Mouse (Mus musculus): ENCODE data around the gene Kif23. TPM values are rescaled to one million over a fixed set of nuclear protein-coding genes. Genes with fewer than 3 reads are reported as not detected.

Kif23 gene
- total RNA-seq, 2 experiments from 2014 or later, result 1.9 to 2.0 TPM

DNA sequence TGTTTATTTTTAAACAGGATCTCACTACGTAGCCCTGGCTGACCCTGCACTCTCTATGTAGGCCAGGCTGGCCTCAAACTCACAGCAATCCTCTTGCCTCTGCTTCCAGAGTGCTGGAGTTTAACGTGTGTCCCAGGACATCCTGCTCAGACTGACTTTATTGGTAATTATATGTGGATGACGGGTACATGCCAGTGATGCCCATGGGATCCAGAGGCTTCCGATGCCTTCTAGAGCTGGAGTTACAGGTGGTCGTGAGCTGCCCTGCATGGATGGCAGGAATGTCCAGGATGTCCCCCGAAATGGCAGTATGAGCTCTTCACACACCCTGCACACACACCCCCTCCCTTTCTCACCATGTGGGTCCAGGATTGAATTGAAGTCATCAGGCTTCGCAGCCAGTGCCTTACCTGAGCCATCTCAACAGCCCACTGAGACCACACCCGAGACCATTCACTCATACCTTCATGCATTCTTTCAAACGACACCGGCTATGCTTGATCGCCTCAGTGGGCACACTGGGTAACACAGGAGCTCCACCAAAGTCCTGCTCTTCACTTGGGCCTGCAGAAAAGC lies 37.7 kb downstream of the Kif23 start:
- no peak for DNase-seq (ENCODE audit: low spot score in 2 of 2)
- intact Hi-C loops (cut with DNase I), result no loop called here

DNA sequence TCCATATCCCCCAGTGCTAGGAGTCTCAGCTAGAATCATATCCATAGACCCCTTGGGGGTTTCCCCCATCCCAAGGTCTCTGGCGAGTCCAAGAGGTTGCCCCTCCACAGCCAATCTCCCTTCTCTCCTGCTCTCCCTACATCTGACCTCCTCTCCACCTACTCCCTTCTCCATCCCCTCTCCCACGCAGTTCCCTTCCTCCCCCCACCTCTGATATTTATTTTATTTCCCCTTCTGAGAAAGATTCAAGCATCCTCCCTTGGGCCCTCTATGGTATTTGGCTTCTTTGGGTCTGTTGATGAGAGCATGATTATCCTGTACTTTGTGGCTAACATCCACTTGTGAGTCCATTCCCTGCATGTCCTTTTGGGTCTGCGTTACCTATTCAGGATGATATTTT lies 38.2 kb downstream of the Kif23 start:
- intact Hi-C loops (cut with DNase I), result no loop called here
- DNase-seq (ENCODE audit: low spot score in 2 of 2), result no peak

- no peak for DNase-seq (ENCODE audit: low spot score in 2 of 2)
- intact Hi-C loops (cut with DNase I), result no loop called here
Measured at GRCm38 (mm10) chr9:61907621-61908295, 38.8 kb downstream of the Kif23 start.

DNA sequence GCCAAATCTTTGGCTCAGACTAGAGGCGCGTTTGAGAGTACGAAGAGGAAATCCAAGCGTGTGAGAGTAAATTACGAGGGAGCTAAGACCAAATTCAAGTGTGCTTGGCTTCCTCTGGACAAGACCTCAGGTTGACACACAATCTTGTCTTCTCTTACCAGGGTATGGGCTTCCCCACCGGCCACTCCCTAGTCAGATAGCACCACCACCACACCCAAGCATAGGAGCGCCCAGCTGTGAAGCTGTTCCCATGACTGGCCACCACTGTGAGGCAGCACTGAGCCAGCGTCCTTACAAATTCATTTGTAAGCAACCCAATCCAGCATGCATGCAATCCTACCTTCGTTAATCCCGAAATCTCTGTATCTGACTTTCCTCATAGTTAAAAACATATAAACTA lies 39.7 kb downstream of the Kif23 start:
- peak in 1 of 2 experiments; percentile 40 for DNase-seq (ENCODE audit: low spot score in 2 of 2)
- intact Hi-C loops (cut with DNase I), result no loop called here

- DNase-seq (ENCODE audit: low spot score in 2 of 2), result no peak
- intact Hi-C loops (cut with DNase I), result no loop called here
Measured at GRCm38 (mm10) chr9:61905576-61905975, 41.0 kb downstream of the Kif23 start.

DNA sequence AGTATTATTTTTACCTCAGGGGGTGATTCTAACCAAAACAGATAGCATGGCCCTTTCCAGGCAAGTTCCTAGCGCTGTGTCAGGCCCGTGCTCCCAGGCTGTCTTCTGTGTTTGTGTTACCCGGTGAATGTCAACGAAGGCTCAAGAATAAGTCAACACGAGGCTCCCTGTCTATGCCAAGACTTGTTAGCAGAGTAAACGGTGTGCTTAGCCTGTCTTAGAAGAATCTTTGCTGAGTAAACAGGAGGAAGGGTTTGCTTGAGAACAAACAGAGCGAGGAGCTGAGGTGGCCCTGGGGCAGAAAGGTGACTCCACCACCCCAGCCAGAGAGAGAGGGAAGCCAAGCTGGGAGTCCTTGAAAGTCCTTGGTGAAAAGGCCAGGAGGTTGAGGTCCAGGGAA lies 42.4 kb downstream of the Kif23 start:
- DNase-seq (ENCODE audit: low spot score in 2 of 2), result no peak
- intact Hi-C loops (cut with DNase I), result no loop called here

- DNase-seq (ENCODE audit: low spot score in 2 of 2), result peak; percentile 54 to 73
- intact Hi-C loops (cut with DNase I), result no loop called here
Measured at GRCm38 (mm10) chr9:61902445-61902844, 44.1 kb downstream of the Kif23 start.

- intact Hi-C loops (cut with DNase I), result no loop called here
- no peak for DNase-seq (ENCODE audit: low spot score in 2 of 2)
Measured at GRCm38 (mm10) chr9:61901574-61901973, 45.0 kb downstream of the Kif23 start.

GRCm38 (mm10) chr9:61899804-61900203 lies 46.8 kb downstream of the Kif23 start:
- DNase-seq (ENCODE audit: low spot score in 2 of 2), result peak; percentile 80 to 92
- intact Hi-C loops (cut with DNase I), result loop anchor here (1.0 to 10.0 kb wide), 2 partner anchors 615 to 1005 kb away; no protein-coding TSS in a partner anchor

GRCm38 (mm10) chr9:61898401-61898800 lies 48.2 kb downstream of the Kif23 start:
- DNase-seq (ENCODE audit: low spot score in 2 of 2), result peak; percentile 89 to 93
- intact Hi-C loops (cut with DNase I), result loop anchor here (10.0 kb wide), 1 partner anchor 614 kb away; no protein-coding TSS in a partner anchor

DNA sequence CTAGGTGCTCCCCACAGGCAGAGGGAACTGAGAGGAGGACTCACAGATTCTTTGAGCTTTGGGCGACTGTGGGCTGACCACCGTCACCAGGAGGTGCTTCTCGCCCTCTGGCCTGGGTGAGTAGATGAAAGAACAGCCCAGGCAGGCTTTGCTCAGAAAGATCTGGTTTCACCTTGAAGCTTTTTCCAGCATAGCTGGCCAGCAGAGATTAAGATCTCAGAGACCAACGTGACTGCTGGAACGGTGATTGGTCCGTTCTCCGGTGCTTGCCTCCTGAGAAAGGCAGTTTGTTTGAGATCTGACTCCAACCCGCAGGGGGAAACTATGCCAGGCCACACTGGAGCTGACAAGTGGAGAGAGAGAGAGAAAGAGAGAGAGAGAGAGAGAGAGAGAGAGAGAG lies 51.6 kb downstream of the Kif23 start:
- intact Hi-C loops (cut with DNase I), result loop anchor here (10.0 kb wide), 1 partner anchor 610 kb away; no protein-coding TSS in a partner anchor
- no peak for DNase-seq (ENCODE audit: low spot score in 2 of 2)

- intact Hi-C loops (cut with DNase I), result loop anchor here (5.0 to 10.0 kb wide), 2 partner anchors 53 to 605 kb away; no protein-coding TSS in a partner anchor
- DNase-seq (ENCODE audit: low spot score in 2 of 2), result no peak
Measured at GRCm38 (mm10) chr9:61889855-61890254, 56.7 kb downstream of the Kif23 start.

- no peak for DNase-seq (ENCODE audit: low spot score in 2 of 2)
- intact Hi-C loops (cut with DNase I), result loop anchor here (5.0 kb wide), 1 partner anchor 51 kb away; no protein-coding TSS in a partner anchor
Measured at GRCm38 (mm10) chr9:61887661-61888379, 58.8 kb downstream of the Kif23 start.

DNA sequence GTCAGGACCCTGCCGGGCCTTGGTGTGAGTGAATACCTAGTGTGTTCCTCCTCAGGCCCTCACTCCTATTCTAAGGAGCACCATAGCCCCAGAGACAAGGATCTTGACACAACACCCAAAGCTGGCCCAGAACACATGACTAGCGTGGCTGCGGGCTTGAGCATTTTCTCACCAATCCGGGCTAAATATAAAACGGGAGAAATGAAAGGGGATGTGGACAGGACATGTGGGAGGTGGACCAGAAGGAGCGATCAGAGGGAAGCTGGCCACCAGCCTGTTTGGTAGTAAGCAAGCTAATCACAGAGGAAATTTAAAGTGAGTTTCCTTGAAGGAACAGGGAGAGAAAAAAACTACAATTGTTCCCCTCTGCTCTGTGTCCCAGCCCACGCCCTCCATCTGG lies 60.6 kb downstream of the Kif23 start:
- DNase-seq (ENCODE audit: low spot score in 2 of 2), result no peak
- intact Hi-C loops (cut with DNase I), result loop anchor here (5.0 kb wide), 1 partner anchor 49 kb away; no protein-coding TSS in a partner anchor

GRCm38 (mm10) chr9:61884936-61885335 lies 61.6 kb downstream of the Kif23 start:
- intact Hi-C loops (cut with DNase I), result loop anchor here (5.0 kb wide), 1 partner anchor 48 kb away; no protein-coding TSS in a partner anchor

GRCm38 (mm10) chr9:61884375-61884774 lies 62.2 kb downstream of the Kif23 start:
- intact Hi-C loops (cut with DNase I), result no loop called here
- DNase-seq (ENCODE audit: low spot score in 2 of 2), result no peak

More at GRCm38 (mm10) chr9:61884936-61885335, 61.6 kb downstream of the Kif23 start:
- DNase-seq (ENCODE audit: low spot score in 2 of 2), result no peak

- intact Hi-C loops (cut with DNase I), result no loop called here
- no peak for DNase-seq (ENCODE audit: low spot score in 2 of 2)
Measured at GRCm38 (mm10) chr9:61882179-61882578, 64.4 kb downstream of the Kif23 start.

- peak; percentile 85 to 87 for DNase-seq (ENCODE audit: low spot score in 2 of 2)
- intact Hi-C loops (cut with DNase I), result no loop called here
Measured at GRCm38 (mm10) chr9:61878889-61879288, 67.7 kb downstream of the Kif23 start.

DNA sequence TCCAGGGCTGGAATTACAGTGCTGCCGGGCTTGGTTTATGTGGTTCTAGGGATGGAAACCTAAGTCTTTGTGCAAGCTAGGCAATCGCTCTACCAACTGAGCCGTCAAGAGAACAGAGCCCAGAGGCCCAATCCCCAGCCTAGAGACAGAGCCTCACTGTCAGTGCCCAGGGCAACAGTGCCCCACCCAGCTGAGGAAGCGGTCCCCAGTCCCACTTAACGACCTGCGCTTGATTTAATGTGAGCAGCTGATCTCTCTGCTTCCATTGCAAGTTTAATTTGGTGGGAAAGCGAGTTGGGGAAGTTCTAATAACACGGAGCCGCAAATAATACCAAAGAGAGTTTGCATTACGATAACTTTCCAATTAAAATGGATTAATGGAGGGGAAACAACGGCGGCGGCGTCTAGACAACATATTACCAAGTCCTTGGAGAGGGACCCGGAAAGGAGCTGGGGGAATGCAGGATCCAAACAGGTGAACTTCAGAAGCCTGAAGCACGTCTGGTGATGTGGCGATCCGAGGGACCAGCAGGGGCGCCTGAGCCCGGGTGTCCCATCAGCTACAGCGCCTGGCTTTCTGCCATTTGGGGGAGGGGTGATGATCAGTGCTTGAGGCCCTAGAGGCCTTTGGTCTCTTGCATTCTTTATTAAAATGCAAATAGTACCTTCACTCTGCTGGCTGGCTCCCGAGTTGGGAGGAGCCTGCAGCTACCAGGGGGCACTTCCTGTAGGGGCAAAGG lies 69.0 kb downstream of the Kif23 start:
- DNase-seq (ENCODE audit: low spot score in 2 of 2), result no peak
- intact Hi-C loops (cut with DNase I), result no loop called here

Data from left cerebral cortex, postnatal 14 days (tissue).